Mouse (Mus musculus) forebrain, postnatal 0 days (tissue): ENCODE measurements around the gene Ap1m2. TPM values are rescaled to one million over a fixed set of nuclear protein-coding genes. Genes with fewer than 3 reads are reported as not detected.

ENCODE experiments used
- ATAC-seq: fragments of 200-750 bp; cut with Nextera tagmentation; 2 replicates; pipeline ENCODE4 v1.8.0; 2017; ENCODE audit warnings: mild to moderate bottlenecking, moderate library complexity
- DNase-seq: peaks from one replicate; pipeline ENCODE4 v3.0.0-alpha.2; 2015
- H3K27ac ChIP-seq: fragments of 300-500 bp; sonication (generic); 2 replicates; pipeline ENCODE4 v1.5.1; 2014; ENCODE audit warnings: low read depth, mild to moderate bottlenecking, antibody characterized with exemption, low read length, moderate library complexity, mixed read lengths
- H3K27me3 ChIP-seq: fragments of 300-500 bp; sonication (generic); 2 replicates; pipeline ENCODE4 v1.6.1; 2014; ENCODE audit warnings: mild to moderate bottlenecking, low read length, mixed read lengths; ENCODE audit not compliant: insufficient read depth
- H3K36me3 ChIP-seq: fragments of 300-500 bp; sonication (generic); 2 replicates; pipeline ENCODE4 v1.6.1; 2014; ENCODE audit warnings: mild to moderate bottlenecking, moderate library complexity; ENCODE audit not compliant: insufficient read depth
- H3K4me1 ChIP-seq: fragments of 300-500 bp; sonication (generic); 2 replicates; pipeline ENCODE4 v1.6.1; 2014; ENCODE audit warnings: antibody characterized with exemption; ENCODE audit not compliant: insufficient read depth
- H3K4me2 ChIP-seq: fragments of 300-500 bp; sonication (generic); 2 replicates; pipeline ENCODE4 v1.6.1; 2014; ENCODE audit warnings: low read depth, mild to moderate bottlenecking, moderate library complexity
- H3K4me3 ChIP-seq: fragments of 300-500 bp; sonication (generic); 2 replicates; pipeline ENCODE4 v1.5.1; 2014; ENCODE audit warnings: low read depth, low read length, mixed read lengths
- H3K9ac ChIP-seq: fragments of 300-500 bp; sonication (generic); 2 replicates; pipeline ENCODE4 v1.6.1; 2014; ENCODE audit warnings: mild to moderate bottlenecking
- H3K9me3 ChIP-seq: fragments of 300-500 bp; sonication (generic); 2 replicates; pipeline ENCODE4 v1.6.1; 2016; ENCODE audit warnings: low read length
- CTCF ChIP-seq: sonication (generic); IDR thresholded peaks from 2 replicates; pipeline ENCODE4 v1.5.1; 2016; ENCODE audit warnings: antibody characterized with exemption, control low read depth, low read depth
- WGBS: fragments of 180-500 bp; shearing (Covaris S2); extraction: QIAGEN DNeasy Blood & Tissue Kit; methylation state at CpG from one replicate; pipeline ENCODE4 v1.1.7; 2014; 5-methylcytosine and 5-hydroxymethylcytosine counted together
- polyA plus RNA-seq: library from polyadenylated mRNA; unstranded; fragments of >200 nt; fragmentation: Nextera tagmentation; extraction: Ambion mirVana; gene quantifications from 2 replicates; pipeline ENCODE4 v1.2.1, GENCODE M21; 2015
- total RNA-seq: library from RNA; depleted of rRNA; stranded (reverse); fragments of >200 nt; gene quantifications from 2 replicates; pipeline ENCODE4 v1.2.3, GENCODE M21; 2014

Ap1m2 gene
- total and polyA plus RNA-seq, 2 experiments from 2014 or later: 2.6 to 2.9 TPM

GRCm38 (mm10) chr9:21277776-21278175 is 34.4 kb downstream of the Ap1m2 start:
- Histone ChIP-seq H3K4me3 (no peak overlapping the region), H3K4me2 (no peak overlapping the region), H3K9me3 (no peaks in the 10 kb centered on the region), H3K9ac (no peak overlapping the region), H3K27ac (no peak overlapping the region), H3K27me3 (no peaks in the 10 kb centered on the region), H3K4me1 (no peaks in the 10 kb centered on the region), H3K36me3 (peaks cover 87% of the 10 kb centered on the region)
- ATAC-seq: no peak
- no peak for TF ChIP-seq CTCF
- no peak for DNase-seq
- WGBS: 95% methylated on average over 5 of the region's 5 CpGs

- no peak overlapping the region for H3K4me2 ChIP-seq
- H3K27ac ChIP-seq: no peak overlapping the region
- DNase-seq (no peak), ATAC-seq (no peak)
- TF ChIP-seq CTCF: no peak
- no peaks in the 10 kb centered on the region for H3K9me3 ChIP-seq
- no peaks in the 10 kb centered on the region for H3K27me3 ChIP-seq
- H3K36me3 ChIP-seq: peaks cover 89% of the 10 kb centered on the region
- H3K4me1 ChIP-seq: no peaks in the 10 kb centered on the region
- H3K4me3 ChIP-seq: no peak overlapping the region
- 90% methylated on average over 8 of the region's 8 CpGs for WGBS
- H3K9ac ChIP-seq: no peak overlapping the region
Observed at GRCm38 (mm10) chr9:21276307-21276706, 35.8 kb downstream of the Ap1m2 start.

- Histone ChIP-seq H3K9me3 (no peaks in the 10 kb centered on the region), H3K4me3 (no peak overlapping the region), H3K27me3 (no peaks in the 10 kb centered on the region), H3K4me2 (no peak overlapping the region), H3K9ac (no peak overlapping the region), H3K27ac (no peak overlapping the region), H3K36me3 (peaks cover 89% of the 10 kb centered on the region), H3K4me1 (no peaks in the 10 kb centered on the region)
- DNase-seq (no peak), ATAC-seq (no peak)
- 92% methylated on average over 12 of the region's 12 CpGs for WGBS
- no peak for TF ChIP-seq CTCF
Observed at GRCm38 (mm10) chr9:21275727-21276126, 36.4 kb downstream of the Ap1m2 start.

- no peaks in the 10 kb centered on the region for H3K27me3 ChIP-seq
- H3K27ac ChIP-seq: no peak overlapping the region
- no peak overlapping the region for H3K4me2 ChIP-seq
- H3K9me3 ChIP-seq: no peaks in the 10 kb centered on the region
- H3K4me3 ChIP-seq: no peak overlapping the region
- ATAC-seq: no peak
- H3K36me3 ChIP-seq: peaks cover 91% of the 10 kb centered on the region
- no peak for TF ChIP-seq CTCF
- no peak for DNase-seq
- no peaks in the 10 kb centered on the region for H3K4me1 ChIP-seq
- WGBS: 88% methylated on average over 7 of the region's 7 CpGs
- no peak overlapping the region for H3K9ac ChIP-seq
Observed at GRCm38 (mm10) chr9:21275013-21275710, 37.0 kb downstream of the Ap1m2 start.

GRCm38 (mm10) chr9:21274336-21274735 is 37.8 kb downstream of the Ap1m2 start:
- no peak overlapping the region for H3K27ac ChIP-seq
- H3K4me3 ChIP-seq: no peak overlapping the region
- ATAC-seq (no peak), DNase-seq (no peak)
- H3K27me3 ChIP-seq: no peaks in the 10 kb centered on the region
- 94% methylated on average over 3 of the region's 3 CpGs for WGBS
- no peak for TF ChIP-seq CTCF
- H3K9ac ChIP-seq: no peak overlapping the region
- H3K4me1 ChIP-seq: no peaks in the 10 kb centered on the region
- H3K36me3 ChIP-seq: peaks cover 90% of the 10 kb centered on the region
- H3K9me3 ChIP-seq: no peaks in the 10 kb centered on the region
- H3K4me2 ChIP-seq: no peak overlapping the region

GRCm38 (mm10) chr9:21273520-21274228 is 38.5 kb downstream of the Ap1m2 start:
- Histone ChIP-seq H3K9me3 (no peaks in the 10 kb centered on the region), H3K4me2 (no peak overlapping the region), H3K4me3 (no peak overlapping the region), H3K9ac (no peak overlapping the region), H3K36me3 (peaks cover 90% of the 10 kb centered on the region), H3K27me3 (no peaks in the 10 kb centered on the region), H3K4me1 (no peaks in the 10 kb centered on the region), H3K27ac (no peak overlapping the region)
- WGBS: 84% methylated on average over 7 of the region's 7 CpGs
- TF ChIP-seq CTCF: no peak
- ATAC-seq (no peak), DNase-seq (no peak)

GRCm38 (mm10) chr9:21273094-21273493 is 39.0 kb downstream of the Ap1m2 start:
- Histone ChIP-seq H3K4me2 (no peak overlapping the region), H3K36me3 (peaks cover 95% of the 10 kb centered on the region), H3K27ac (no peak overlapping the region), H3K9ac (no peak overlapping the region), H3K4me3 (no peak overlapping the region), H3K27me3 (no peaks in the 10 kb centered on the region), H3K9me3 (no peaks in the 10 kb centered on the region), H3K4me1 (no peaks in the 10 kb centered on the region)
- 92% methylated on average over 8 of the region's 8 CpGs for WGBS
- ATAC-seq: no peak
- no peak for TF ChIP-seq CTCF
- DNase-seq: no peak
